Mouse (Mus musculus): Measurements from ENCODE around the gene Cpeb4. TPM values are rescaled to one million over a fixed set of nuclear protein-coding genes. Genes with fewer than 3 reads are reported as not detected.

Cpeb4 gene
- polyA plus RNA-seq, 1 experiment from 2014 or later = 3.5 TPM

DNA sequence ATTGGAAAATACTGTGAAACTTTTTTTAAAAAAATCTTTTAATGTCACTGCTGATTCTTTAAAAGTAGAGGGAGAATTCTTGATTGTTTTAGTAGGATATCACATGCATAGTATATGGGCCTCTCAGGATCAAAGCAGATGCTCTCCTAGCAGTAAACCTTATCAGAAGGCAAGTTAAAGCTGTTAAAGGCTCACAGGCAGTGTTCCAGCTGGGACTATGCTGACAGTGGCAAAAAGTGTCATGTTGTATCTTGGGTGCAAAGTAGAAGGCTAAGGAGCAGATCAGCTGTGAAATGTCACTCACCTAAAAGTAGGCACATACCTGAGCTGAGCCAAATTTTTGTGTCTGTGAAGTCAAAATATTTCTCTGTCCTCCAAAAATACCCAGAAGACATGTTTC lies 34.5 kb downstream of the Cpeb4 start:
- Histone ChIP-seq H3K4me2 (ENCODE audit: low read depth, low read length) (no peak overlapping the region), H3K4me3 (ENCODE audit: low read length) (no peak overlapping the region), H3K27ac (ENCODE audit: low read length) (no peak overlapping the region), H3K9me3 (ENCODE audit: control insufficient read depth, low read length) (no peaks in the 10 kb centered on the region), H3K36me3 (ENCODE audit: control insufficient read depth, insufficient read depth, low read length) (no peaks in the 10 kb centered on the region), H3K27me3 (ENCODE audit: control insufficient read depth, insufficient read depth, low read depth, low read length) (no peaks in the 10 kb centered on the region), H3K4me1 (replicated peaks; ENCODE audit: control insufficient read depth, insufficient read depth, low read length) (no peaks in the 10 kb centered on the region), H3K9ac (ENCODE audit: low read length) (no peak overlapping the region)
- ATAC-seq (ENCODE audit: low read depth) = no peak

DNA sequence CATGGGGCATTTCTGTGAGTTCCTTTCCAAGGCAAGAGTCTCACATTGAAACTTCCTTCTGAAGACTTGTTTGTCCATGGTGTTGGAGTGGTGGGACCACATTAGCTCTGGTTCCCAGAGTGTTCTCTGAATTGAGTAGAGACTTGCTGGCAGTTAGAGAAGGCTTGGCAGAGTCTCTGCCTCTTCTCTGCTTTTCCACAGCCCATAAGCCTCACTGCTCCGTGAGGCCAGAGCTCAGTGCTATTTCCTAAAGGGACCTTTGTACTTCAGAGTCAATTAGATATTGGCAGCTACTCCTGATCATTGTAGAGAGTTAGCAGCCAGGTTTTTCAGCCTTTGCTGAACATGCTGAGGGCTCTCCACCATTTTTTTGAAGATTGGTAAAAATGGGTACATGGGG lies 35.6 kb downstream of the Cpeb4 start:
- Histone ChIP-seq H3K4me1 (replicated peaks; ENCODE audit: control insufficient read depth, insufficient read depth, low read length) (no peaks in the 10 kb centered on the region), H3K4me2 (ENCODE audit: low read depth, low read length) (no peak overlapping the region), H3K4me3 (ENCODE audit: low read length) (no peak overlapping the region), H3K9me3 (ENCODE audit: control insufficient read depth, low read length) (no peaks in the 10 kb centered on the region), H3K27ac (ENCODE audit: low read length) (no peak overlapping the region), H3K9ac (ENCODE audit: low read length) (no peak overlapping the region), H3K27me3 (ENCODE audit: control insufficient read depth, insufficient read depth, low read depth, low read length) (no peaks in the 10 kb centered on the region), H3K36me3 (ENCODE audit: control insufficient read depth, insufficient read depth, low read length) (no peaks in the 10 kb centered on the region)
- WGBS = 64% methylated on average over 1 of the region's 1 CpGs
- ATAC-seq (ENCODE audit: low read depth) = no peak

- Histone ChIP-seq H3K9me3 (ENCODE audit: control insufficient read depth, low read length) (no peaks in the 10 kb centered on the region), H3K4me3 (ENCODE audit: low read length) (no peak overlapping the region), H3K27me3 (ENCODE audit: control insufficient read depth, insufficient read depth, low read depth, low read length) (no peaks in the 10 kb centered on the region), H3K4me1 (replicated peaks; ENCODE audit: control insufficient read depth, insufficient read depth, low read length) (no peaks in the 10 kb centered on the region), H3K27ac (ENCODE audit: low read length) (no peak overlapping the region), H3K9ac (ENCODE audit: low read length) (no peak overlapping the region), H3K4me2 (ENCODE audit: low read depth, low read length) (no peak overlapping the region), H3K36me3 (ENCODE audit: control insufficient read depth, insufficient read depth, low read length) (no peaks in the 10 kb centered on the region)
- no peak for ATAC-seq (ENCODE audit: low read depth)
These were observed 40.9 kb downstream of the Cpeb4 start for GRCm38 (mm10) chr11:31912958-31913357.

DNA sequence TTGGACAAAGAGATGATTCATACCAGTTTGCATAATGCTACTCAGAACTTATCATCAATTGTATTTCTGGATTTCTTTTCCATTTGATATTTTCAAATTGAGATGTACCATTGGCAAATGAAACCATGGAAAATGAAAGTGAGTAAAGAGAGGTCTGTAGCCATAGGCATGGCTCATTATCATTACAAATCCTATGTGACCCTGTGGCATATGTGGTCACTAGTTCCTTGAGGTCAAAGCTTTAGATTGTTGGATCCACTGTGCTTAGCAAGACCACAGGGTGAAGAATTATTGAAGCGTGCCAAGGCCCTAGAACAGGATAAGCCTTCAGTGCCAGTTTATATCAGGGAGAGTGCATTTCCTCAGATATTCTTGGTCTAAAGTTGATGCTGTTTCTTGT lies 45.8 kb downstream of the Cpeb4 start:
- Histone ChIP-seq H3K9ac (ENCODE audit: low read length) (no peak overlapping the region), H3K27ac (ENCODE audit: low read length) (no peak overlapping the region), H3K4me1 (replicated peaks; ENCODE audit: control insufficient read depth, insufficient read depth, low read length) (no peaks in the 10 kb centered on the region), H3K36me3 (ENCODE audit: control insufficient read depth, insufficient read depth, low read length) (0 out of 2 replicates have a peak, but pooled peaks cover 3% of the 10 kb centered on the region), H3K4me2 (ENCODE audit: low read depth, low read length) (no peak overlapping the region), H3K9me3 (ENCODE audit: control insufficient read depth, low read length) (no peaks in the 10 kb centered on the region), H3K4me3 (ENCODE audit: low read length) (no peak overlapping the region), H3K27me3 (ENCODE audit: control insufficient read depth, insufficient read depth, low read depth, low read length) (no peaks in the 10 kb centered on the region)
- no peak for ATAC-seq (ENCODE audit: low read depth)
- WGBS = 96% methylated on average over 1 of the region's 1 CpGs

- Histone ChIP-seq H3K27ac (ENCODE audit: low read length) (no peak overlapping the region), H3K4me1 (replicated peaks; ENCODE audit: control insufficient read depth, insufficient read depth, low read length) (no peaks in the 10 kb centered on the region), H3K36me3 (ENCODE audit: control insufficient read depth, insufficient read depth, low read length) (peaks cover 28% of the 10 kb centered on the region), H3K27me3 (ENCODE audit: control insufficient read depth, insufficient read depth, low read depth, low read length) (no peaks in the 10 kb centered on the region), H3K9me3 (ENCODE audit: control insufficient read depth, low read length) (no peaks in the 10 kb centered on the region), H3K4me3 (ENCODE audit: low read length) (no peak overlapping the region), H3K4me2 (ENCODE audit: low read depth, low read length) (no peak overlapping the region), H3K9ac (ENCODE audit: low read length) (no peak overlapping the region)
- no peak for ATAC-seq (ENCODE audit: low read depth)
- WGBS = 89% methylated on average over 10 of the region's 10 CpGs
These were observed 58.0 kb downstream of the Cpeb4 start for GRCm38 (mm10) chr11:31930051-31930450.

DNA sequence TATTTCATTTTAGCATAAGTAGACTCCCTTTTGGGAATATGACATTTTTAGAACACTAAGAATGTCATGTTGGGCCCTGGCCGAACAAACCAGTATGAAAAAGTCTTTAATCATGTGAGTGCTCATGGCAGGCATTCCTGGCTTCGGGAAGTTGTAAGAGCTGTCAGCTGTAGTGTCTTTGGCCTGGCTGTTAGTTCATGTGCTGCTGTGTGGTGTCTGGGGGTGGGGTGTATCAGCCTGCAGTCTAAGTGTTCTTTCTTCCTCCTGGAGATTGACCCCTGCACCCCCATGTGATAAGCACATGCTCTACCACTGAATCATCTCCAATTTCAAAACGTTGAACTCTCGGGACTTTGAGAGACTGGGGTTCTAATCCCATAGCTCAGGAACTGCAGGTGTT lies 63.6 kb downstream of the Cpeb4 start:
- 21% methylated on average over 4 of the region's 4 CpGs for WGBS
- no peak overlapping the region for H3K4me2 ChIP-seq (ENCODE audit: low read depth, low read length)
- no peak overlapping the region for H3K9ac ChIP-seq (ENCODE audit: low read length)
- no peaks in the 10 kb centered on the region for H3K9me3 ChIP-seq (ENCODE audit: control insufficient read depth, low read length)
- no peaks in the 10 kb centered on the region for H3K27me3 ChIP-seq (ENCODE audit: control insufficient read depth, insufficient read depth, low read depth, low read length)
- peaks cover 4% of the 10 kb centered on the region for H3K36me3 ChIP-seq (ENCODE audit: control insufficient read depth, insufficient read depth, low read length)
- no peak for ATAC-seq (ENCODE audit: low read depth)
- H3K27ac ChIP-seq (ENCODE audit: low read length) = no peak overlapping the region
- H3K4me1 ChIP-seq (replicated peaks; ENCODE audit: control insufficient read depth, insufficient read depth, low read length) = no peaks in the 10 kb centered on the region
- H3K4me3 ChIP-seq (ENCODE audit: low read length) = no peak overlapping the region

DNA sequence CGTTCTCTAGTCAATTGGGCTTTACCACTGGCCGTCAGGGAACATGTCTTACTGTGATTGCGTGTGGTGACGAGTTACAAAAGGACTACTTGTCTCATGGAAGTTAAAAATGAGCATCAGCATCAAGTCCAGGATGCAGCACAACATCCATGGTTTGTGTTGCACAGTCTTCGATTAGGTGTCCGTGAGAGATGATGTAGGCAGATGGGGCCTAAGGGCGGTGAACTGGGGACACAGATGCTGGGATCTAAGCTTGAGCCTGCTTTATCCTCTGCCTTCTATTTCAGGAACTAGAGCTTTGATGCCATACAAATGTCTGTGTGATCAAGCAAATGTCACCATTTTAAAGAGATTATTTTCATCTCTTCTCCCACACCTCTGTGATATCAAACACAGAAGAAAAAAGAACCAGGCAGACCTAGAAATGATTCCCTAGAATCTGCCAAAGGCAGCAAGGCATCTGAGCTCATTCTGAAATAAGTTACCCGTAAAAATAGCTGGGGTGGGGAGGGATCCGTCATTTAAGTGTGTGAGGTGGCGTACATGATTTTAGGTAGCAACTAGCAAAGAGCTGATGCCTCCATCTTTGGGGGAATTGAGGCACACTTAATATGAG lies 65.0 kb downstream of the Cpeb4 start:
- 79% methylated on average over 10 of the region's 10 CpGs for WGBS

GRCm38 (mm10) chr11:31940898-31941639 lies 69.1 kb downstream of the Cpeb4 start:
- 77% methylated on average over 13 of the region's 13 CpGs for WGBS
- Histone ChIP-seq H3K4me3 (ENCODE audit: low read length) (no peak overlapping the region), H3K9ac (ENCODE audit: low read length) (no peak overlapping the region), H3K9me3 (ENCODE audit: control insufficient read depth, low read length) (no peaks in the 10 kb centered on the region), H3K27me3 (ENCODE audit: control insufficient read depth, insufficient read depth, low read depth, low read length) (no peaks in the 10 kb centered on the region), H3K4me1 (replicated peaks; ENCODE audit: control insufficient read depth, insufficient read depth, low read length) (no peaks in the 10 kb centered on the region), H3K4me2 (ENCODE audit: low read depth, low read length) (no peak overlapping the region), H3K27ac (ENCODE audit: low read length) (no peak overlapping the region), H3K36me3 (ENCODE audit: control insufficient read depth, insufficient read depth, low read length) (no peaks in the 10 kb centered on the region)
- ATAC-seq (ENCODE audit: low read depth) = 0 out of 2 replicates have a peak, but pooled peaks have one; percentile 7

More for the DNA sequence above, 65.0 kb downstream of the Cpeb4 start:
- Histone ChIP-seq H3K27me3 (ENCODE audit: control insufficient read depth, insufficient read depth, low read depth, low read length) (no peaks in the 10 kb centered on the region), H3K27ac (ENCODE audit: low read length) (no peak overlapping the region), H3K9ac (ENCODE audit: low read length) (no peak overlapping the region), H3K9me3 (ENCODE audit: control insufficient read depth, low read length) (no peaks in the 10 kb centered on the region), H3K4me3 (ENCODE audit: low read length) (no peak overlapping the region), H3K4me1 (replicated peaks; ENCODE audit: control insufficient read depth, insufficient read depth, low read length) (no peaks in the 10 kb centered on the region), H3K4me2 (ENCODE audit: low read depth, low read length) (no peak overlapping the region), H3K36me3 (ENCODE audit: control insufficient read depth, insufficient read depth, low read length) (peaks cover under 1% of the 10 kb centered on the region; the same call in 1 of the 2 replicates)
- no peak for ATAC-seq (ENCODE audit: low read depth)

DNA sequence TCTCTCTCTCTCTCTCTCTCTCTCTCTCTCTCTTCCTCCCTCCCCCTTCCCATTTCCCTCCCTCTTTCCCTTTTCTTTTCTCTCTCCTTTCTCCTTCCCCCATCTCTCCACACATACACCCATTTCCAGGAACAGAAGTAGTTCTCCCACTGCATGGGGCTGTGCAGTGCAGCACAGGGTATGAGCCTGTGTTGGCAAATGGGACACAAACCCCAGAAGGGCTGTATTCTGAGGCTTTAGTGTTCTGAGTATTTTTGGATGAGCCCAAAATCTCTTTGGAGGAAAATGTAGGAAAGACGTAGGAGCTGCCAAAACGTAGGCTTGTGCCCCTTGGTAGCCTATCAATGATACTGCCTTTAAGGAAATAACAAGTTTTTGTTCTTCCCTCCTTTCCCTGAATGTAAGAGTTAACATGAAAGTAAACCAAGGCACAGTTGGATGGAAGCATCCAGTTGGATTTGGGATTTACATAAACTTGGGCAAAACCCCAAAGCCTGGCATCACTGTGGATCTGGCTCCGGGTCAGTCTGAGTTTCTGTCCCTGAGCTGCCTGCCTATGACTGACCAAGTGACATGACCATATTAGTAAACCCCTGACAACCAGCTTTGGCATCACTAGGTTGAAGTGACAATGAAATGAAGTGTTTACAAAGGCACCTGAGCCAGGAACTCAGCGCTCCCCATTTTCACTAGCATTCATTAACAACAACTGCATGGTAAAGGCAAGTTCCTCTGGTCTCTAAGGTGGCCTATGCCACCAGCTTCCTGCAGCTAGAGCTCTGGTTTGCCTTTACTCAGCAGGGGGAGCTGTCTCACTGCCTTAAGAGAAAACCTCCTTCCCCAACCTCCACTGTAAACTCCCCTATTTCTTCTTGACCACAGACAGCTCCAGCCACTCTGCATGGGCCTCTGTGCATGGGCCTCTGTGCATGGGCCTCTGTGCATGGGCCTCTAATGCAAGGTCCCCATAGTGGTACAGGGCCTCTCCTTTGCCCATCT lies 69.9 kb downstream of the Cpeb4 start:
- no peak for ATAC-seq (ENCODE audit: low read depth)
- 71% methylated on average over 4 of the region's 4 CpGs for WGBS
- Histone ChIP-seq H3K9me3 (ENCODE audit: control insufficient read depth, low read length) (no peaks in the 10 kb centered on the region), H3K4me1 (replicated peaks; ENCODE audit: control insufficient read depth, insufficient read depth, low read length) (no peaks in the 10 kb centered on the region), H3K4me2 (ENCODE audit: low read depth, low read length) (no peak overlapping the region), H3K4me3 (ENCODE audit: low read length) (no peak overlapping the region), H3K36me3 (ENCODE audit: control insufficient read depth, insufficient read depth, low read length) (no peaks in the 10 kb centered on the region), H3K9ac (ENCODE audit: low read length) (no peak overlapping the region), H3K27me3 (ENCODE audit: control insufficient read depth, insufficient read depth, low read depth, low read length) (no peaks in the 10 kb centered on the region), H3K27ac (ENCODE audit: low read length) (no peak overlapping the region)
